Mouse (Mus musculus): ENCODE data around the gene Bad.

Gene Bad

DNA sequence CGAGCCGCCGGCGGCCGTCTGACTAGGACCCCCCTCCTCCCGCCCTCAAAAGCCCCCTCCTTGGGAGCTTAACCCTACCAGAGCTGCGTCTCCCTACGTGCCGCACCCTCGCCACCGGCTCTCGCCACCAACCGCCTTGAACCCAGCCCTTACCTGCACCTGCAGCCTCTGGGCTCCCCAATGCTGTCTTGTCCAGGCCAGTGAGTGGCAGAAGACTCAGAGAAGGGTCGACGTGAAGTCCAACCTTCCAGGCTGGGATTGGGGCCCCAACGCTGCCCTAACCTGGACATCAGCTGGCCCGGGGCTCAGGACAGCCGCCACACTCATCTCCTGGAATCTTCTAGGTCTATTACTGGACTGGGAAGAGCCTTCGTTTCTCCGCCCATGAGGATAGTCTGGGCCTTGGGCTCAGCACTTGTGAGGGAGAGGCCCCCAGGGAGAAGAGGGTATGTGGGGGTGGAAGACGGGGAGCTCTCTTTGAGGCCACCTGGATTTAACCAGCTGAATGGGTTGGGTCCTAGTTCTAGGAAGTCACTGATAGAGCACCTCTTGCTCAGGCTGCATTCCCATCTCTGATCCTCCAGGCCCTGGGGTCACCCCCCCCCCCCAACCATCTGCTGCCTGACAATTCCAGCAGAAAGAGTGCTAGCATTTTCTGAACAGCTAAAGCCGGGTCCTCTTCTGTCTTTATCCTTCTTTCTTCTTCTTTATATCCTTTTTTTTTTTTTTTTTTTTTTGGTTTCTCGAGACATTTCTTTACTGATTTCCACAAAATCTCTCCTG lies 7.3 kb upstream of the Bad start, which contains the start of gene Kcnk4:
Gene Kcnk4, minus strand, starts transcription at position 321 of the 783 bp plus-strand sequence.
- DNase-seq (ENCODE audit: low spot score in 2 of 2): no peak

GRCm38 (mm10) chr19:6936299-6936698 lies 5.4 kb upstream of the Bad start:
- DNase-seq (ENCODE audit: low spot score in 2 of 2): no peak

DNA sequence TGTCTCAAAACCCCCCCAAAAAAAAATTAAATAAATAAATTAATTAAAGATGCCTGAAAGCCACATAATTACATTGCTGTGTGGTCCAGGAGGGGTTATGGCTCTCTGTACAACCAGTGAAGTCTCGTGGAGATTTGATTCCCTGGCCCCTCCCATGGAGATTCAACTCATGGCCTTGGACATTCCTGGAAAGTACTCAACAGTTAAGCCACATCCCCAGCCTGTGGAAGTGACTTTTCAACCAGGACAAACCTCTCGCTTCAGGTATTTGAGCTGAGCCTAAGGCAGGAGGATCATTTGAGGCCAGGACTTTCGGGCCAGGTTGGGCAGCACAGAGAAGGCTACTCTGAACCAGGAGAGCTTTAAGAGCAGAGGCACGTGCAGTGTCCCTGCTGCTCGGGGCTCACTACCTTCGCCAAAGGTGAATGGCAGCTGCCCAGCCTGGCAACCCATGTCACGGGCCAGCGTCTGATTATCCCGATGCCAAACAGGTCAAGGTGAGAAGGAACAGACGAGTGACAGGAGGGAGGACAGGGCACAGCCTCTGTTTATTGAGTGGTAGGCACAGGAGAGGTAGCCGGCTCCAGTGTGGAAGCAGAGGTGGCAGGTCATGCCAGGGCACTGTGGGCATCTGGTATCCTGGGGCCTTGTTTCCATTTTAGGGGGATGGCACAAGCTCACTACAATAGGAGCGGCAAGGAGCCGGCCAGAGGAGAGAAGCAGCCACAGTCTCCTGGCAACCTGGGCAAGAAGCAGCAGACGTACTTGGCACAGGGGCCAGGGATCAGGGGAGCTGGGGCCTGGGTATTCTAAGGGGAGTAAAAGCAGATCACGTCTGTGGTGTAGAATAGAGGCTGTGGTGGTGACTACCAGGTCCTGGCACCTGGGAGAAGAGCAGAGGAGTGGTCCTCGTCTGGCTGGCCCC lies 3.9 kb upstream of the Bad start:
- DNase-seq (ENCODE audit: low spot score in 2 of 2): no peak

- DNase-seq (ENCODE audit: low spot score in 2 of 2): no peak
These were observed 2.3 kb upstream of the Bad start for GRCm38 (mm10) chr19:6939106-6940002.

DNA sequence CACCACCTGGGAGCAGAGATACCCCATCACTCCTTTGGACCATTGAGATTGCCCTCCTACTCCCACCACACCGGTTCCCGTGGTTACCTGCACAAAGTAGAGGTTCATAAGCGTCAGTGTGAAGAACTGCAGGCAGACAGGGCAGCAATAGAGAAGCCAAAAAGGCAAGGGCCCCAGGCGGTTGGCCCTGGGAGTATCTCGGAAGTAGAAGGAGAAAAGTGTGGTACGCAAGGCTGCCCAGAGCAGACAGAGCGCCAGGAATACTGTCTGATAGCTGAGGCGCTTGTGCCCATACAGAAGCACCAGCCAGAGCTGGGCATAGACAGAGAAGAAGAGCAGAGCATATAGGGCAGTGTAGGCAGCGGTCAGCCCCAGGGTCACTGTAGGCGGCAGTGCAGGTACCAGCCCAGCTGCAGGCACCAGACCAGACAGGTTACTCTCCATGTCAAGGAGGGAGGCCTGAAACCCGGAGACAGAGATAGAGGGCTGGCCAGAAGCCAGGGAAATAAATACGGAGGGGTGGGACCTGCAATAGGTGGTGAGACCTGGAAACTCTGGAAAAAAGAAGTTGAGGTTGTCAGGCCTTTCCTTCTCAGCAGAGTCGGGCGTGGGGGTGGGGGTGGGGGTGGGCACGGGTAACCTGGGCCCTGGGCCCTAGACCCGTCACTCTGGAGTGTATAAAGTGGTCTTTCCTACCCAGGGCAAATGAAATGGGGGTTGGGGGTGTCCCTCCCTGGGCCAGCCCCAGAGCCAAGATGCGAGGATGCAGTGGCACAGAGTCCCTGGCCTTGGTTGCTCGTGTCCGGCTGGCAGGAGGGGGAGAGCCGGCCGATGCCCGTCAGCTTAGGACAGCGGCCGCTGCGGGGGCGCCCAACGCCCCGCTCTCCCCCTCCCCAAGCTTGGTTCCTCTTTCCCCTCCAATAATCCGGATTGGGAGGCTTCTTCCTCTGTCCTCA lies 987 bp upstream of the Bad start:
- peak in 1 of 2 experiments; percentile 58 for DNase-seq (ENCODE audit: low spot score in 2 of 2)

DNA sequence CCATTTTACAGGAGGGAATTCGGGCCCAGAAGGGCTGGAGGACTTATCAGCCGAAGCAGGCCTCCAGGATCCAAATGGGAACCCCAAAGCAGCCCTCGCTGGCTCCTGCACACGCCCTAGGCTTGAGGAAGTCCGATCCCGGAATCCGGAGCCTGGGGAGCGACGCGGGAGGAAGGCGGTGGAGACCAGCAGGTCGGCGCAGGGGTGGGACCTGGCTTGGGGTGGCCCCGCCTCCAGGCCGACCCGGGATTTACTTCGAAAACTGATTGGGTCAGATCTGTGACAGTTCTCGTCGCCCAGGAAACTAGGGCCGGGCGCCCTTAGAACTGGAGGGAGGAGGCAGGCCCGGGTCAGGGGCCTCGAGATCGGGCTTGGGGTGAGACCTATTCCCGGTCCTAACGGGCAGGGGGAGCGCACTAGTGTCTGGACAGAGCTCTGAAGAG lies 609 bp downstream of the Bad start, which contains the start of gene Gpr137:
Gene Gpr137, minus strand, starts transcription at position 232 of the 443 bp plus-strand sequence.
- peak; percentile 94 to 95 for DNase-seq (ENCODE audit: low spot score in 2 of 2)

DNA sequence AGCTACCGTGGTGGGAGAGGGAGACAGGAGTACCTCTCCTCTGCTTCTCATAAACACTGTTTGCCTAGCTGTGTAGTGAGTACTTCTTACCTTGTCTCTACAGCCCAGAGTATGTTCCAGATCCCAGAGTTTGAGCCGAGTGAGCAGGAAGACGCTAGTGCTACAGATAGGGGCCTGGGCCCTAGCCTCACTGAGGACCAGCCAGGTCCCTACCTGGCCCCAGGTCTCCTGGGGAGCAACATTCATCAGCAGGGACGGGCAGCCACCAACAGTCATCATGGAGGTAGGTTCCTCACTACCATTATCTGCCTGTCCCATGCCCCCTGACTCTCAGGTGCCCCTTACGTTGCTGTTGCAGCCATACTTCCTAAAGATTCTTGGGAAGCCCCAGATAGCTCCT lies 1.1 kb downstream of the Bad start:
- peak in 1 of 2 experiments; percentile 55 for DNase-seq (ENCODE audit: low spot score in 2 of 2)

DNA sequence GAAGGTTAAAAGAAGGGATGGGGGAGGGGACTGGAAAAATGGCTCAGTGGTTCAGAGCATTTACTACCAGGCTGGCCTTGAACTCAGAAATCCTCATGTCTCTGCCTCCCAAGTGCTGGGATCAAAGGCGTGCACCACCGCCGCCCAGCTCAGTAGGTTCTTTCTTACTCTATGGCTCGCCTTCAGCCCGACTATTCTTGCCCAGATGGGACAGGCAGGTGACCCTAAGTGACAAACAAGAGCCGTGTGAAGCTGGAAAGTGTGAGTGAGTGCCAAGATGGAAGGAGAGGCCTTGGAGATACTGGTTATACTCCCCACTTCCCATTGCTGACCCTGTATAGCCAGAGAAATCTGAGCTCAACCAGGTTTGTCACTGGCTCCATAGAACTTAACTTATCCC lies 2.0 kb downstream of the Bad start:
- DNase-seq (ENCODE audit: low spot score in 2 of 2): no peak

DNA sequence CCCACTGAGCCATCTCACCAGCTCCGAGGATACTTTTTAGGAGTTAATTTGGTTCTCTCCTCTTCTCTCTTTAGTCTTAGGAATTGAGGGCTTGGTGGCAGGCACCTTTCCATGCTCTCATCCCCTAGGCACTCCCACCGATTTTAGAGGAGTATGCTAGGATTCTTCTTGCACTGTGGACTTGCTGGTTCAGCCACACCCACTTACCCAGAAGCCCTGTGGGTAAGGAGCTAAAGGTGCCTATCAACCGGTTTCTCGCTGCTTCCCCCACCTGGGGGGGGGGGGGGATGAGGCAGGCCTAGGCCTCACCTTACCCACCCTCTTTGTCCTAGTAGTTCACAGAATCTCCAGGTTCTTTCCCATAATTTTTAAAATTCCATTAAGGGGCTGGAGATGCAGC lies 6.1 kb downstream of the Bad start:
- no peak for DNase-seq (ENCODE audit: low spot score in 2 of 2)

GRCm38 (mm10) chr19:6948186-6948585 lies 6.5 kb downstream of the Bad start:
- DNase-seq (ENCODE audit: low spot score in 2 of 2): no peak

GRCm38 (mm10) chr19:6949532-6949931 lies 7.9 kb downstream of the Bad start:
- DNase-seq (ENCODE audit: low spot score in 2 of 2): no peak

DNA sequence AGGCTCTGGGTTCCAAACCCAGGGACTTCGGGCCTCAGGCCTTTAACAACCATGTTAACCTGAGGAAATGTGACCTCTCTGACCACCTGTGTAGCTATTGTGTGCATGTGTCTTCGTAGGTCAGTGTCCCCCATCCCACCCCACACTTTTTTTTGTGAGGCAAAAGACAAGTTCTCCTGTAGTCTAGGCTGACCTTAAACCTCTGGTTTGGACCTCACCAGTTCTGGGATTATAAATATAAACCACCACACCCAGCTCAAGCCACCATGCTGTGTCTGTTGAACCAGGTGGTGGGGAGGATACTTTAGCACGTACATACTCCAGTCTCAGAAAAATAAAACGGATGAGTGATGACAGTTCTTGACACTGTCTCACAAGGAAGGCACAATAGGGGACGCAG lies 8.3 kb downstream of the Bad start:
- no peak for DNase-seq (ENCODE audit: low spot score in 2 of 2)

DNA sequence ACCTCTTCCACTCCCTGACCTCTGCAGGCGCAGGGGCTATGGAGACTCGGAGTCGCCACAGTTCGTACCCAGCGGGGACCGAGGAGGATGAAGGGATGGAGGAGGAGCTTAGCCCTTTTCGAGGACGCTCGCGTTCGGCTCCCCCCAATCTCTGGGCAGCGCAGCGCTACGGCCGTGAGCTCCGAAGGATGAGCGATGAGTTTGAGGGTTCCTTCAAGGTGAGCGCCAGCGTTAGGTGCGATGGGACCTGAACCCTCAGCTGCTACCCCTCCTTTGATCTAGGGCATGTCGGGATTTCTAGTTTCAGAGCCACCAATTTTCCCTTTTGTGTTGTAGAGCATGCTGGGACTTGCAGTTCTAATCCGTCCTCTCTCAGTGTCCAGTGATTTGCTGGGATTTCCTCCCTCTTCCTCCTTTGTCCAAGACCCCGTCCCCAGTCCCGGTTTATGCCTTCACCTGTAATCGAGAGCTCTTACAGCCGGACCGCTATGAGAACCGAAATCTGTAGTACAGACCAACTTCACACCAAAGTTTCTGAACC lies 9.0 kb downstream of the Bad start:
- DNase-seq (ENCODE audit: low spot score in 2 of 2): no peak

- DNase-seq (ENCODE audit: low spot score in 2 of 2): peak; percentile 91 to 92
These were observed 9.8 kb downstream of the Bad start for GRCm38 (mm10) chr19:6951381-6951968.

DNA sequence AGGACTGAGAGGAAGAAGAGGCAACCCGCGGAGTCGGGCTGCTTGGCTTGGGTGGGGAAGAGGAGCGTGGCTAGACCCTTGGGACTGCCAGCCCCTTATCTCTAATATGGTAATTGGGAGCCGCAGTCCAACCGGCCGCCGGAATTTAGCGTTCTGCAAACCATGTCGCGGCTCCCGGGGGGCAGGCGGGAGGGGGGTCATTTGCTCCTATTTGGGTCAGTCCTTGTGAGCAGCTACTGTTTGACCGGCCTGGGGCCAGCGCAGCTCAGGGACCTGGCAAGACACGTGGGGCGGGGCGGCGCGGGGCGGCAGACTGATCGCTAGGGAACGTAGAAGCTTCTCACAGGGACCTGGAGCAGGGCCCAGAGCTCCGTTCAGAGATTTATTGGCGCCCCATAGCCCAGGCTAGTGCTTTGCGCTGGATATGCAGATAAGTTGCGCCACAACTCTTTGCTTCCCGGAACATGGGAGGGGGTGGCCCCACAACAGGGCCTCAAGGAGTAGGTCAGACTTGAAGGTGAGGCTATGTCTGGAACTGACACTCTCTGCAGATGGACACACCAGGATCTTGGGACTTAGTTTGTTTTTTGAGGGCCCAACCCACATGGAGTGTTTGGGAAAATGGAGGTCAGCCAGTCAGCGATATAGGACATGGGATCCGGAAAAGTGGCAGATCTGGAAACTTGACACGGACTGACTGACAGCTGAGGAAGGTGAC lies 10.5 kb downstream of the Bad start:
- peak; percentile 80 to 81 for DNase-seq (ENCODE audit: low spot score in 2 of 2)

GRCm38 (mm10) chr19:6952712-6953037 lies 11.0 kb downstream of the Bad start:
- DNase-seq (ENCODE audit: low spot score in 2 of 2): peak in 1 of 2 experiments; percentile 65

DNA sequence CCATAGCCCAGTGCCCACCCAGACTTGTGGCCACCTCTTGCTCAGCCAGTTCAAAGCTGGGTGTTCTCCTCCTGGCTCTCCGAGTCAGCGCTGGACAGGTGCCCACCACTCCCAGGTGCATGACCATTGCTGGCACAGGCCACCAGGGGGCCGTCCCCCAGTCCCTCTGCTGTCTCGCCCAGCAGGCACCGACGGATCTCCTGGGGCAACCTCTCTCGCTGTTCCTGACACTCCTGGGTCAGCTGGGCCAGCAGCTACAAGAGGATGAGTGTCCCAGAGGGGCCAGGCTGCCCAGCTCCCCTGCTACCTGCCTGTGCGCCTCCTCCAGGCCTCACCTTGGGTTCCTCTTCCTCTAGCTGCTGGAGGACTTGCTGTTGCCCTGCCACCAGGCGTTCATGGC lies 12.4 kb downstream of the Bad start:
- peak in 1 of 2 experiments; percentile 51 for DNase-seq (ENCODE audit: low spot score in 2 of 2)

DNA sequence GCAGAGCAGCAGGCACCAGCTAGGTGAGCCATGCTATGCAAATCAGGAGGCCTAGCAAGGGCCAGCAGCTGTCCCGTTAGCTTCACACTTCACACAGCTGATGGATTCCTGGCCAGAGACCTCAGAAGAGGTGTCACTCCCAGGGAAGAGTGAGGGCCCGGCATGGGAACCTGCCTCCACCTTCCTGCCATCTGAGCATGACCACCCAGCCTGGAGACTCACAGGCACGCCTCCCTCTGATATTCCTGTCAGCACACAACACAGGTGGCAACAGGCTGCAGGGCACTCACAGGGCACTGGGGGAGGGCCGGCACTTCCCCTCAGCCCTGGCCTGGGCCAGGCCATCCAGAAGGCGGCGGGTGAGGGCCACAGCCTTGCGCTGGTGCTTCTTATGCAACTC lies 13.8 kb downstream of the Bad start:
- DNase-seq (ENCODE audit: low spot score in 2 of 2): no peak

- no peak for DNase-seq (ENCODE audit: low spot score in 2 of 2)
These were observed 14.8 kb downstream of the Bad start for GRCm38 (mm10) chr19:6956461-6956860.
